Mouse (Mus musculus) heart, adult 2 months (tissue): ENCODE data around the gene Maml3. TPM values are rescaled to one million over a fixed set of nuclear protein-coding genes. Genes with fewer than 3 reads are reported as not detected.

Source experiments
- DNase-seq, 2 experiments: peaks; one replicate each; pipeline ENCODE4 v3.0.0; 2021
- H3K27ac ChIP-seq: fragments of 200-600 bp; 2 replicates; pipeline ENCODE4 v1.8.1; 2022
- H3K27me3 ChIP-seq: fragments of 200-500 bp; 2 replicates; pipeline ENCODE4 v1.6.1; 2012; ENCODE audit warnings: mild to moderate bottlenecking, low read length, inconsistent platforms, mixed read lengths; ENCODE audit not compliant: control insufficient read depth, insufficient read depth
- H3K36me3 ChIP-seq: fragments of 200-500 bp; 2 replicates; pipeline ENCODE4 v1.6.1; 2012; ENCODE audit warnings: low read length, inconsistent platforms; ENCODE audit not compliant: control insufficient read depth, insufficient read depth
- H3K4me1 ChIP-seq: fragments of 200-500 bp; 2 replicates; pipeline ENCODE4 v1.6.1; 2011; ENCODE audit warnings: low read length; ENCODE audit not compliant: control insufficient read depth, insufficient read depth
- H3K4me3 ChIP-seq: fragments of 200-600 bp; 2 replicates; pipeline ENCODE4 v1.8.1; 2022
- H3K79me2 ChIP-seq: fragments of 200-500 bp; replicated peaks from 2 replicates; pipeline ENCODE4 v1.6.1; 2012; ENCODE audit warnings: mild to moderate bottlenecking, inconsistent platforms, low read length, moderate library complexity, mixed read lengths; ENCODE audit not compliant: control insufficient read depth, insufficient read depth
- H3K9ac ChIP-seq: fragments of 200-500 bp; 2 replicates; pipeline ENCODE4 v1.6.1; 2012; ENCODE audit warnings: low read depth, mild to moderate bottlenecking, control low read depth, inconsistent platforms, low read length, mixed read lengths
- CTCF ChIP-seq: fragments of 200-600 bp; IDR thresholded peaks from 2 replicates; pipeline ENCODE4 v1.8.1; 2022; ENCODE audit warnings: antibody characterized with exemption, mild to moderate bottlenecking, moderate library complexity
- EP300 ChIP-seq: fragments of 200-500 bp; IDR thresholded peaks from 2 replicates; pipeline ENCODE4 v1.6.1; 2011; ENCODE audit warnings: low read depth, low read length, control low read depth; ENCODE audit not compliant: insufficient read depth
- POLR2A ChIP-seq: fragments of 200-500 bp; IDR thresholded peaks from 2 replicates; pipeline ENCODE4 v1.6.1; 2011; ENCODE audit warnings: mild to moderate bottlenecking, low read depth, low read length, control low read depth; ENCODE audit not compliant: insufficient read depth
- WGBS: fragments of 180-500 bp; shearing (Covaris S2); methylation state at CpG from one replicate; pipeline ENCODE4 v1.1.7; 2018; 5-methylcytosine and 5-hydroxymethylcytosine counted together
- intact Hi-C: fragments of 180-260 bp; cut with DNase I; formaldehyde crosslinking; loops from one replicate; pipeline ENCODE4 v1.15.1; 2025
- polyA plus RNA-seq: library from polyadenylated mRNA; depleted of rRNA; stranded (reverse); fragments of >200 nt; gene quantifications from 2 replicates; pipeline ENCODE4 v1.2.3, GENCODE M21; 2012
- total RNA-seq, 2 experiments: library from RNA; stranded (reverse); gene quantifications; 2 replicates each; pipeline ENCODE4 v1.2.3; 2021

The Maml3 gene
- total and polyA plus RNA-seq, 3 experiments = 1.9 to 2.8 (median 2.7) TPM

GRCm38 (mm10) chr3:51838696-51839352 lies 266.1 kb downstream of the Maml3 start:
- 83% methylated on average over 5 of the region's 5 CpGs for WGBS
- no peak for DNase-seq

DNA sequence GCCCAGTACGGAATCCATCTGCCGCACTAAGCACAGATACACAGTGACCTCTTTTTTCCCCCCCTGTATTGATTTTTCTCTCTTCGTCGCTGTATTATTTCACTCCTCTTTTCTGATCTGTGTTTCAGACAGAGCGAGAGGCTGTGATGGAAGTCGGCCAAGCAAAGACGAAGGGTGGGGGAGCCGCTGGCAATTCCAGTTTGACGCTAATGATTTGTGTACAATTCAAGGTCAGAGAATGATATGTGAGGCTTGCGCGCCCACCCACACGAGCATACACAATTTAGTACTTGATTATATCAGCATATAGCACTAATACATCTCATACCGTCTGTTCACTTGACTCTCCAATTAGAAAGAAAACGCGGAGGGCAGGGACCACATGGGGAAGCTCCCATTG lies 271.9 kb downstream of the Maml3 start:
- TF ChIP-seq POLR2A (no peak), EP300 (no peak), CTCF (no peak)
- WGBS = 87% methylated on average over 15 of the region's 15 CpGs
- Histone ChIP-seq H3K4me1 (no peaks in the 10 kb centered on the region), H3K27ac (no peak overlapping the region), H3K9ac (no peak overlapping the region), H3K4me3 (no peak overlapping the region), H3K36me3 (no peaks in the 10 kb centered on the region), H3K27me3 (no peaks in the 10 kb centered on the region), H3K79me2 (no peaks in the 10 kb centered on the region)
- intact Hi-C loops = no loop called here
- DNase-seq = no peak

More at GRCm38 (mm10) chr3:51838696-51839352, 266.1 kb downstream of the Maml3 start:
- Histone ChIP-seq H3K4me3 (no peak overlapping the region), H3K36me3 (no peaks in the 10 kb centered on the region), H3K79me2 (no peaks in the 10 kb centered on the region), H3K9ac (no peak overlapping the region), H3K27me3 (no peaks in the 10 kb centered on the region), H3K27ac (no peak overlapping the region), H3K4me1 (peaks cover 2% of the 10 kb centered on the region; the same call in 1 of the 2 replicates)
- TF ChIP-seq EP300 = no peak
- no peak for TF ChIP-seq POLR2A
- no peak for TF ChIP-seq CTCF
- intact Hi-C loops = no loop called here

- intact Hi-C loops = no loop called here
- H3K36me3 ChIP-seq = no peaks in the 10 kb centered on the region
- H3K79me2 ChIP-seq = no peaks in the 10 kb centered on the region
- WGBS = 61% methylated on average over 9 of the region's 9 CpGs
- H3K27ac ChIP-seq = no peak overlapping the region
- TF ChIP-seq CTCF (no peak), POLR2A (no peak), EP300 (no peak)
- no peak overlapping the region for H3K4me3 ChIP-seq
- no peak overlapping the region for H3K9ac ChIP-seq
- DNase-seq = peak; percentile 46 to 70
- no peaks in the 10 kb centered on the region for H3K27me3 ChIP-seq
- H3K4me1 ChIP-seq = no peaks in the 10 kb centered on the region
Observed at GRCm38 (mm10) chr3:51830821-51831429, 274.0 kb downstream of the Maml3 start.

- no peaks in the 10 kb centered on the region for H3K4me1 ChIP-seq
- intact Hi-C loops = no loop called here
- no peak for DNase-seq
- WGBS = 90% methylated on average over 10 of the region's 10 CpGs
- H3K27ac ChIP-seq = no peak overlapping the region
- no peak overlapping the region for H3K4me3 ChIP-seq
- no peaks in the 10 kb centered on the region for H3K27me3 ChIP-seq
- no peak overlapping the region for H3K9ac ChIP-seq
- TF ChIP-seq POLR2A (no peak), CTCF (no peak), EP300 (no peak)
- no peaks in the 10 kb centered on the region for H3K79me2 ChIP-seq
- no peaks in the 10 kb centered on the region for H3K36me3 ChIP-seq
Observed at GRCm38 (mm10) chr3:51825530-51825929, 279.3 kb downstream of the Maml3 start.

DNA sequence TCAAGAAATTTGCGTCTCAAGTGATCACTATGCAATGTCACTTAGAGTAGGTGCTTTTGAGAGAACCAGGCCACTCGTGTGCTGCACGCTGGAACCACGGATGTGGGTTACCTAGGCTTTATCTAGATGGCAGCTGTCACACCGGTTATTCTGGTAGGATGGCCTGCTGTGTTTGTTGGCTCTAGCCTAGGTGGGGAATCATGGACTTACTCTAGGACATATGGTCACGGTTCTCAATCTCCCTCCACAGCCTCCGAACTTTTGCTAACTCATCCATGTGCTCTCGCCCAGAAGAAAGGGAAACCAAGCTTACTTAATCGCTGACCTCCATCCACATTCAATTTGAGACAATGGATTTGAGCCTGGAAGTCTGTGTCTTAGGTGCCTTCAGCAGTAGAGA lies 280.4 kb downstream of the Maml3 start:
- no peak for DNase-seq
- Histone ChIP-seq H3K9ac (no peak overlapping the region), H3K4me1 (no peaks in the 10 kb centered on the region), H3K79me2 (no peaks in the 10 kb centered on the region), H3K27ac (no peak overlapping the region), H3K36me3 (no peaks in the 10 kb centered on the region), H3K27me3 (no peaks in the 10 kb centered on the region), H3K4me3 (no peak overlapping the region)
- no peak for TF ChIP-seq POLR2A
- no peak for TF ChIP-seq EP300
- TF ChIP-seq CTCF = no peak
- 95% methylated on average over 9 of the region's 9 CpGs for WGBS
- intact Hi-C loops = no loop called here

DNA sequence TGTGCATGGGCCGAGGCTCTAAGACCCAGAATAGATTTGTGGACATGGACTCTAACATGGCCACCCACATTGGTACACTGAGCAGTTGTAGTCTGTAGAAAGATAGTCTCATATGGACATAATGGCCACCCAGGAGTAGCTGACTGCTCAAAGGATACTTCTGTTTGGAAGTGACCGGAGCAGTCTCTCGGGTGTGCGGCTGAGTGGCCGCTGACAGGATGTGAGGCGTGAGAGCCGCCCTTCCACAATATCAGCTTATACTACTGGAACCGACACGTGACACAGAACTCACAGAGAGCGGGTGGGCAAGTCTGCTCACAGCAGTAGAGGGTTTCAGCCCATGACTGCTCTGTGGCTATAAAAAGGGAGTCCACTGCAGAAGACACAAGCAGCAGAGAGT lies 283.3 kb downstream of the Maml3 start:
- H3K27me3 ChIP-seq = no peaks in the 10 kb centered on the region
- no peaks in the 10 kb centered on the region for H3K4me1 ChIP-seq
- TF ChIP-seq POLR2A (no peak), CTCF (no peak), EP300 (no peak)
- H3K79me2 ChIP-seq = no peaks in the 10 kb centered on the region
- H3K4me3 ChIP-seq = no peak overlapping the region
- 40% methylated on average over 10 of the region's 10 CpGs for WGBS
- H3K9ac ChIP-seq = no peak overlapping the region
- intact Hi-C loops = no loop called here
- DNase-seq = no peak
- H3K36me3 ChIP-seq = no peaks in the 10 kb centered on the region
- H3K27ac ChIP-seq = no peak overlapping the region
